Mouse (Mus musculus): ENCODE measurements around the gene Elovl4. TPM values are rescaled to one million over a fixed set of nuclear protein-coding genes. Genes with fewer than 3 reads are reported as not detected.

The Elovl4 gene
- 20.1 and 21.0 TPM in 2 replicates for polyA plus RNA-seq (2016; fragmentation: Nextera tagmentation; extraction: Ambion mirVana)

GRCm38 (mm10) chr9:83805977-83806815 lies at the start of gene Elovl4:
Elovl4 (minus strand) TSS chr9:83806277.
- H3K4me3 ChIP-seq (replicated peaks): peak within 1 kb of the TSS; percentile 68
- peak within 1 kb of the TSS; percentile 73 for H3K9ac ChIP-seq (replicated peaks)
- H3K4me1 ChIP-seq (replicated peaks): peaks cover 10% of the 10 kb centered on the region
- no peaks in the 10 kb centered on the region for H3K36me3 ChIP-seq
- H3K27me3 ChIP-seq: peaks cover 15% of the 10 kb centered on the region
- peak; percentile 74 for ATAC-seq (ENCODE audit: insufficient number of reproducible peaks, insufficient read depth, low FRiP score, low TSS enrichment, low read depth)
- H3K4me2 ChIP-seq: peak within 1 kb of the TSS; percentile 94
- H3K27ac ChIP-seq: peak within 1 kb of the TSS; percentile 66; the same call in 1 of the 2 replicates
- H3K9me3 ChIP-seq: no peaks in the 10 kb centered on the region
- 1% methylated on average over 67 of the region's 71 CpGs for WGBS

- H3K4me1 ChIP-seq (replicated peaks): no peaks in the 10 kb centered on the region
- ATAC-seq (ENCODE audit: insufficient number of reproducible peaks, insufficient read depth, low FRiP score, low TSS enrichment, low read depth): no peak
- H3K4me2 ChIP-seq: no peak overlapping the region
- H3K4me3 ChIP-seq (replicated peaks): no peak overlapping the region
- 97% methylated on average over 3 of the region's 3 CpGs for WGBS
- H3K27me3 ChIP-seq: no peaks in the 10 kb centered on the region
- H3K9me3 ChIP-seq: no peaks in the 10 kb centered on the region
- H3K9ac ChIP-seq (replicated peaks): no peak overlapping the region
- peaks cover 58% of the 10 kb centered on the region for H3K36me3 ChIP-seq
- no peak overlapping the region for H3K27ac ChIP-seq
Measured at GRCm38 (mm10) chr9:83852464-83852863, 46.4 kb upstream of the Elovl4 start.

GRCm38 (mm10) chr9:83834748-83835313 lies 28.8 kb upstream of the Elovl4 start:
- H3K9me3 ChIP-seq: no peaks in the 10 kb centered on the region
- H3K4me3 ChIP-seq (replicated peaks): peak overlapping the region; percentile 89
- peak overlapping the region; percentile 78 for H3K4me2 ChIP-seq
- ATAC-seq (ENCODE audit: insufficient number of reproducible peaks, insufficient read depth, low FRiP score, low TSS enrichment, low read depth): no peak
- H3K36me3 ChIP-seq: peaks cover 10% of the 10 kb centered on the region
- peak overlapping the region; percentile 66; the same call in 1 of the 2 replicates for H3K27ac ChIP-seq
- H3K27me3 ChIP-seq: no peaks in the 10 kb centered on the region
- H3K4me1 ChIP-seq (replicated peaks): peaks cover 10% of the 10 kb centered on the region
- peak overlapping the region; percentile 80 for H3K9ac ChIP-seq (replicated peaks)
- WGBS: 2% methylated on average over 27 of the region's 27 CpGs

- peak; percentile 98 for ATAC-seq (ENCODE audit: insufficient number of reproducible peaks, insufficient read depth, low FRiP score, low TSS enrichment, low read depth)
- Histone ChIP-seq H3K27me3 (no peaks in the 10 kb centered on the region), H3K36me3 (peaks cover 8% of the 10 kb centered on the region; the same call in 1 of the 2 replicates), H3K27ac (peak within 1 kb of the TSS; percentile 86), H3K4me3 (replicated peaks) (peak within 1 kb of the TSS; percentile 89), H3K9ac (replicated peaks) (peak within 1 kb of the TSS; percentile 80), H3K4me1 (replicated peaks) (peaks cover 10% of the 10 kb centered on the region), H3K4me2 (peak within 1 kb of the TSS; percentile 78), H3K9me3 (no peaks in the 10 kb centered on the region)
- 2% methylated on average over 38 of the region's 38 CpGs for WGBS
Measured at GRCm38 (mm10) chr9:83833811-83834747, 28.0 kb upstream of the Elovl4 start, which contains the start of gene Ttk. Ttk (plus strand) TSS chr9:83834689.

DNA sequence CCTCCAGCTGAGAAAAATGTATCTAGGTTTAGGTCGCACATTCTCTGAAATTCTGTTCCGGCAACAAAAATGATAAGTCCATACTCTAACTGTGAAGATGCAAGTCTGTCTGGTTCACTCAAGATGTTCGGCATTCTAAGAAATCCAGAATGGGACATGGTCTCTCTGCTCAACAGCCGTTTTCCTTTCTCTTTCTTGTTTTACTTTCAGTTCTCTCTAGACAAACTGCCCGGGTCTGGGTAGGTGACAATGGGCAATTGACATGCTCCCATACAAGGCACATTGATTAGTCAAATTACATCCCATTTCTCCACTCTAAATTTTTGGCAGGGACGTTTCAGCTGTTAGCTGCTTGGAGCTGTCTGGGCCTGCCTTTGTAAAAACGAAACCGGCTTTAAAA lies 25.1 kb upstream of the Elovl4 start:
- no peak overlapping the region for H3K9ac ChIP-seq (replicated peaks)
- 0 out of 2 replicates have a peak, but pooled peaks cover under 1% of the 10 kb centered on the region for H3K36me3 ChIP-seq
- no peaks in the 10 kb centered on the region for H3K9me3 ChIP-seq
- H3K4me1 ChIP-seq (replicated peaks): peaks cover 10% of the 10 kb centered on the region
- H3K4me2 ChIP-seq: no peak overlapping the region
- WGBS: 73% methylated on average over 8 of the region's 8 CpGs
- no peak for ATAC-seq (ENCODE audit: insufficient number of reproducible peaks, insufficient read depth, low FRiP score, low TSS enrichment, low read depth)
- H3K27ac ChIP-seq: no peak overlapping the region
- H3K27me3 ChIP-seq: no peaks in the 10 kb centered on the region
- no peak overlapping the region for H3K4me3 ChIP-seq (replicated peaks)

- Histone ChIP-seq H3K9ac (replicated peaks) (no peak overlapping the region), H3K27me3 (no peaks in the 10 kb centered on the region), H3K27ac (no peak overlapping the region), H3K4me2 (no peak overlapping the region), H3K9me3 (no peaks in the 10 kb centered on the region), H3K4me1 (replicated peaks) (no peaks in the 10 kb centered on the region; the same call in 1 of the 2 replicates), H3K36me3 (no peaks in the 10 kb centered on the region), H3K4me3 (replicated peaks) (no peak overlapping the region)
- no peak for ATAC-seq (ENCODE audit: insufficient number of reproducible peaks, insufficient read depth, low FRiP score, low TSS enrichment, low read depth)
- 84% methylated on average over 5 of the region's 5 CpGs for WGBS
Measured at GRCm38 (mm10) chr9:83829896-83830295, 23.8 kb upstream of the Elovl4 start.

DNA sequence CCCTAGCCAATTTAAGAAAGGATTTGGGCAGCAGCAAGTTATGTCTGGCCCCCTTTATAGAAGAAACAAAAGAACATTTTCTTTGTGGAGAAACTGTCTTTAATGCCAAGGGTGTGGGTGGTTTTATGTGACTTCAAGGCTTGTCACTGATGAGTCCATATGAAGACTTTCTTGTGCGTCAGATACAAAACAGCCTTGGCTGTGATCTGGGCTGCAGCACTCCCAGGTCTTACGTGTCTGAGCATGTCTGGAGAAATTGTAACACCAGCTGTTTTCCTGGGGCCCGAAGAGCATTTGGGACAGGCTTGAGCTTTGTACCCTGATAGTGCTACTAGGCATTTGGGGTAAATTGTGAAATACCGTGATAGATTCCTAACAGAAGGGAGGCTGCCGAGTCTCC lies 16.8 kb upstream of the Elovl4 start:
- H3K4me2 ChIP-seq: no peak overlapping the region
- H3K4me3 ChIP-seq (replicated peaks): no peak overlapping the region
- no peak overlapping the region for H3K9ac ChIP-seq (replicated peaks)
- H3K9me3 ChIP-seq: no peaks in the 10 kb centered on the region
- H3K27me3 ChIP-seq: no peaks in the 10 kb centered on the region
- ATAC-seq (ENCODE audit: insufficient number of reproducible peaks, insufficient read depth, low FRiP score, low TSS enrichment, low read depth): no peak
- H3K27ac ChIP-seq: no peak overlapping the region
- H3K36me3 ChIP-seq: no peaks in the 10 kb centered on the region
- 78% methylated on average over 5 of the region's 5 CpGs for WGBS
- H3K4me1 ChIP-seq (replicated peaks): no peaks in the 10 kb centered on the region

GRCm38 (mm10) chr9:83820976-83821375 lies 14.9 kb upstream of the Elovl4 start:
- H3K4me2 ChIP-seq: no peak overlapping the region
- no peak overlapping the region for H3K9ac ChIP-seq (replicated peaks)

GRCm38 (mm10) chr9:83819188-83819587 lies 13.1 kb upstream of the Elovl4 start:
- Histone ChIP-seq H3K9ac (replicated peaks) (no peak overlapping the region), H3K36me3 (no peaks in the 10 kb centered on the region), H3K9me3 (no peaks in the 10 kb centered on the region), H3K4me3 (replicated peaks) (no peak overlapping the region), H3K4me1 (replicated peaks) (no peaks in the 10 kb centered on the region), H3K27me3 (no peaks in the 10 kb centered on the region), H3K27ac (no peak overlapping the region), H3K4me2 (no peak overlapping the region)
- WGBS: 81% methylated on average over 7 of the region's 7 CpGs
- ATAC-seq (ENCODE audit: insufficient number of reproducible peaks, insufficient read depth, low FRiP score, low TSS enrichment, low read depth): no peak

More at GRCm38 (mm10) chr9:83820976-83821375, 14.9 kb upstream of the Elovl4 start:
- Histone ChIP-seq H3K36me3 (no peaks in the 10 kb centered on the region), H3K27me3 (no peaks in the 10 kb centered on the region), H3K9me3 (no peaks in the 10 kb centered on the region), H3K4me1 (replicated peaks) (no peaks in the 10 kb centered on the region), H3K4me3 (replicated peaks) (no peak overlapping the region), H3K27ac (no peak overlapping the region)
- WGBS: 93% methylated on average over 2 of the region's 2 CpGs
- no peak for ATAC-seq (ENCODE audit: insufficient number of reproducible peaks, insufficient read depth, low FRiP score, low TSS enrichment, low read depth)

- Histone ChIP-seq H3K9ac (replicated peaks) (no peak overlapping the region), H3K4me3 (replicated peaks) (no peak overlapping the region), H3K36me3 (no peaks in the 10 kb centered on the region), H3K27ac (no peak overlapping the region), H3K27me3 (peaks cover 15% of the 10 kb centered on the region), H3K4me2 (no peak overlapping the region), H3K9me3 (no peaks in the 10 kb centered on the region), H3K4me1 (replicated peaks) (peaks cover 10% of the 10 kb centered on the region)
- ATAC-seq (ENCODE audit: insufficient number of reproducible peaks, insufficient read depth, low FRiP score, low TSS enrichment, low read depth): no peak
- WGBS: 6% methylated on average over 2 of the region's 2 CpGs
Measured at GRCm38 (mm10) chr9:83807562-83807961, 1.5 kb upstream of the Elovl4 start.
